Mouse (Mus musculus): Measurements from ENCODE around the gene Far1. TPM values are rescaled to one million over a fixed set of nuclear protein-coding genes. Genes with fewer than 3 reads are reported as not detected.

Far1 gene
- total RNA-seq, 2 experiments from 2014 or later = 115 to 122 TPM

GRCm38 (mm10) chr7:113513963-113514649 is 472 bp downstream of the Far1 start:
- H3K4me3 ChIP-seq = peak overlapping the region; percentile 82
- DNase-seq (ENCODE audit: low spot score in 2 of 2) = peak in 1 of 2 experiments; percentile 14
- H3K27ac ChIP-seq = peak overlapping the region; percentile 96
- TF ChIP-seq CTCF (conservative IDR thresholded peaks at IDR 0.05) = no peak

GRCm38 (mm10) chr7:113515831-113516230 is 2.2 kb downstream of the Far1 start:
- H3K4me3 ChIP-seq = no peak overlapping the region
- DNase-seq (ENCODE audit: low spot score in 2 of 2) = no peak
- no peak for TF ChIP-seq CTCF (conservative IDR thresholded peaks at IDR 0.05)
- no peak overlapping the region for H3K27ac ChIP-seq

DNA sequence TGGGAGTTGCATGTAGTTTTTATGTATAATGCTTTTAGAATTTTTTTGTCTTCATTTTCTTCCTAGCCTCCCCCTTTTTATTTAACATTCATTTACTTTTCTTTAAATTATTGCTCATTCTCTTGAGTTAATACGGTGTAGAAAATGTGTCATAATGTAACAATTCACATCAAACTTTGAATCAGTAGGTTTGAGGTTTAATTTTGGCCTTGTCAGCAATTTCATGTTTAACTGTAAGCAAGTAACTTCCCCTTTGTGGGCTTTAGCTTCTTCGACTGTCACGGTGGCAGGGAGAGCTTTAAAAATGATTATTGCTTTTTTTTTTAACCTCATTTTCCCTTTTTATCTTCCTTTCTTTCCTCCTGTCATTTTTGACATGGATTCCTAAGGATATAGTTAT is 4.8 kb downstream of the Far1 start:
- TF ChIP-seq CTCF (conservative IDR thresholded peaks at IDR 0.05) = no peak
- no peak for DNase-seq (ENCODE audit: low spot score in 2 of 2)
- Histone ChIP-seq H3K27ac (no peak overlapping the region), H3K4me3 (no peak overlapping the region)

DNA sequence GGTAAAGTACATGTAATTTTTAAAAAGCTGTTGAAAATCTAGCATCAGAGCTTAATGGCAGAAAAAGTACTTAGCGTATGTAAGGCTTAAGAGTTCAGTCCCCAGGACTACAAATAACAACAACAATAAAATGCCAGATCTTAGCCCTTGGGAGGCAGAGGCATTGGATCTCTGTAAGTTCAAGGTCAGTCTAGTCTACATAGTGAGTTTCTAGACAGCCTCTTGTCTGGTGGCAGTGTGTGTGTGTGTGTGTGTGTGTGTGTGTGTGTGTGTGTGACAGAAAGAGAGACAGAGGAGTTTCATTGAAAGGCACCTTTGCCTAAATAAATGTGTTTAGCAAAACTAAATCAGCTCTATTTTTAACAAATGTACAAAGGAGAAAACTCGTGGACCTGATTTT is 5.3 kb downstream of the Far1 start:
- TF ChIP-seq CTCF (conservative IDR thresholded peaks at IDR 0.05) = no peak
- Histone ChIP-seq H3K27ac (no peak overlapping the region), H3K4me3 (no peak overlapping the region)
- no peak for DNase-seq (ENCODE audit: low spot score in 2 of 2)

- Histone ChIP-seq H3K4me3 (no peak overlapping the region), H3K27ac (no peak overlapping the region)
- no peak for DNase-seq (ENCODE audit: low spot score in 2 of 2)
- TF ChIP-seq CTCF (conservative IDR thresholded peaks at IDR 0.05) = no peak
Measured at GRCm38 (mm10) chr7:113543158-113543557, 29.5 kb downstream of the Far1 start.

DNA sequence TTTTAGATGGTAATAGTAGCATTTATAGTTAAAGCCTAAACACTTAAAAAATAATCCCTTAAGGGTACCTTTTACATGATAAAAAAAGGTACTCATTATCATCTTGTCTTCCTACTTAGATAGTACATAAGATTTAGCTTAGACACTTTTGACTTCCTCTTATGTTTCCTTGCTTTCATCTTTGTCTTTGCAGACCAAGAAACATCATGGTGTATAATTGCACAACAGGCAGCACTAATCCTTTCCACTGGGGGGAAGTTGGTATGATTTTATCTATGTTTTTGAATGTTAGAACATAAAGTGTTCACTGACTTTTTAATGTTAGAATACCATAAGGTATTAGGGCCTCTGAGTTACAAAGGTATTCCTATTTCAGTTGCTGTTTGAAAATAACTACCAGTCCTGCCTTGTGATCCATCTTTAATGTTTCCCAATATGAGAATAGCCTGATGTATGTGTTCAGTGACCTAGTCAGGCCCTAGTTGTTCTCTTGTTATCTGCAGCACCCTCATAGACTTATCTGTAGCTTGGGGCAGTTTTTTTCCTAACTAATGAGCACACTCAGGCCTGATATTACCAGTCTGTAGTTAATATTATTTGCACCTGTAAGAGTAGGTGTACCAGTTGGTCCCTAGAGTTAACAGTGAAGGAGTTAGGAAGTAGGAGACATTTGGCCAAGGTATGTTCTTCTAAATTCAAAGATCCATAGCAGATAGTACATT is 38.3 kb downstream of the Far1 start:
- no peak for TF ChIP-seq CTCF (conservative IDR thresholded peaks at IDR 0.05)
- no peak overlapping the region for H3K4me3 ChIP-seq
- H3K27ac ChIP-seq = no peak overlapping the region
- DNase-seq (ENCODE audit: low spot score in 2 of 2) = no peak

- no peak overlapping the region for H3K4me3 ChIP-seq
- DNase-seq (ENCODE audit: low spot score in 2 of 2) = no peak
- H3K27ac ChIP-seq = no peak overlapping the region
- TF ChIP-seq CTCF (conservative IDR thresholded peaks at IDR 0.05) = no peak
Measured at GRCm38 (mm10) chr7:113552508-113552907, 38.9 kb downstream of the Far1 start.

DNA sequence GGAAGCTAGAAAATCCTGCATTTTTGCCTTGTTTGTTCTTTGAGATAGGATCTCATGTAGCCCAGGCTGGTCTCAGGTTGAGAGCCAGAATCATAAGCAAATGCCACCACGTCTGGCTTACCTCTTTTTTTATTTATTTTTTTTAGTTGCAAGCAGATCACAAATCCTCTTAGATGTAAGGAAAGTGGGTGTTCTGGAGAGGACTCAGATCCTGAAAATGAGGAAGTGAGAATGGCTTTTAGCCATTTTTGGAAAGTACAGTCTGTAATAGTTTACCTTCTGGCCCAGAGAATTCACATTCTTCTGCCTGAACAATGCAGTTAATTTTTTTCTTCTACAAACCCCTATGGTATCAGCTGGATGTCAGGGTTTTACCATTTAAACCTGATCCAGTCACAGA is 42.5 kb downstream of the Far1 start:
- no peak for DNase-seq (ENCODE audit: low spot score in 2 of 2)
- Histone ChIP-seq H3K27ac (no peak overlapping the region), H3K4me3 (no peak overlapping the region)
- no peak for TF ChIP-seq CTCF (conservative IDR thresholded peaks at IDR 0.05)

DNA sequence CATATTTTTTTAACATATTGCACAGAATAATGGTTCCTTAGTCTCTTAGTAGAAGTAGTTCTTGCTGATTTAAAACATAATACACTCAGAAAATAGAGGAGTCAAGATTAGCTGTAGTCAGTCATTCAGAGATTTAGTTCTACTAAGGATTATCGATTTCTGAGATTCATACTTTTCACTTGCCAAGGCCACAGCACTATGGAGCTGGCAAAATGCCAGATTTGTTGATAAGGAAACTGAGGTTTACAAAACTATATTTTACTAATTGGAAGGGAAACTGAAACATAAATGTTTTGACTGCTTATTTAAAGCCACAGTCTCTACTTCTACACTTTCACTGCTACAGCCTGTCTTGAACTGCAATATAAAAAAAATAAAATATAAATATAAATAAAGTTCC is 53.3 kb downstream of the Far1 start:
- no peak for TF ChIP-seq CTCF (conservative IDR thresholded peaks at IDR 0.05)
- Histone ChIP-seq H3K27ac (no peak overlapping the region), H3K4me3 (no peak overlapping the region)
- DNase-seq (ENCODE audit: low spot score in 2 of 2) = no peak

DNA sequence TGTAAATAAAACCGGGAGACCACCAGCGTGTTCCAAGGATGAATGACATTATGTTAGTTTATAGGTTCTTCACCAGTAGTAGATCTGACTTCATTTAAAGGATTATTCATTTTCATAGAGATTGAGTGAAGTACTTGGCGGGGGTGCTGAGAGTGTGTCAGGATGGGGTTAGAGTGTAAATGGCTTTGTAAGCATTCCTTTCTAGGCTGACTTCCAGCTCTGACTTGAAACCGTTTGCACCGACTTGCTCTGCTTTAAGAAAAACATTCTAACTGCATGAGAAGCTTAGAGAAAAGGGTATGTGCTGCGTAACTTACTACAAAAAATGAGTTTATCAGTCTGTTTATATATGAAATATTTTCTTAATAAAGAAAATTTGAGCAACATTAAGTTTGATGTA is 57.5 kb downstream of the Far1 start:
- Histone ChIP-seq H3K27ac (no peak overlapping the region), H3K4me3 (no peak overlapping the region)
- TF ChIP-seq CTCF (conservative IDR thresholded peaks at IDR 0.05) = no peak
- DNase-seq (ENCODE audit: low spot score in 2 of 2) = no peak

GRCm38 (mm10) chr7:113572741-113573140 is 59.1 kb downstream of the Far1 start:
- no peak overlapping the region for H3K4me3 ChIP-seq
- no peak overlapping the region for H3K27ac ChIP-seq
- DNase-seq (ENCODE audit: low spot score in 2 of 2) = no peak

DNA sequence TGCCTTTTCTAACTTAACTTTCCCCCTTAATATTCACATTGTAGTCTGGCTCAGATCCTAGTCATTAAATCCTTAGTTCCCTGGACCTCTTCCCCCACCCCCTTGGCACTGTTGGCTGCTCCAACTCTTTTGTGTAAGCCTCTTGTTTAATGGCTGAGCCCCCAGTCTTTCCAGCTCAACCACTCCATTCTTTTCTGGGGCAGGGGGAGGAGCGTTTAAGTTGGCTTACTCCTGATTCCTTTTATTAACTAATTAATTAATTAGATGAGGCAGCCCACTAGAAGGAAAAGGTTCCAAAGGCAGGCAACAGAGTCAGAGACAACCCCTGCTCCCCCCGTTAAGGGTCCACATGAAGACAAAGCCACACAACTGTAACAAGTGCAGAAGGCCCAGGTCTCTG is 68.5 kb downstream of the Far1 start:
- Histone ChIP-seq H3K4me3 (no peak overlapping the region), H3K27ac (no peak overlapping the region)
- DNase-seq (ENCODE audit: low spot score in 2 of 2) = no peak
- TF ChIP-seq CTCF (conservative IDR thresholded peaks at IDR 0.05) = no peak

More at GRCm38 (mm10) chr7:113572741-113573140, 59.1 kb downstream of the Far1 start:
- no peak for TF ChIP-seq CTCF (conservative IDR thresholded peaks at IDR 0.05)

DNA sequence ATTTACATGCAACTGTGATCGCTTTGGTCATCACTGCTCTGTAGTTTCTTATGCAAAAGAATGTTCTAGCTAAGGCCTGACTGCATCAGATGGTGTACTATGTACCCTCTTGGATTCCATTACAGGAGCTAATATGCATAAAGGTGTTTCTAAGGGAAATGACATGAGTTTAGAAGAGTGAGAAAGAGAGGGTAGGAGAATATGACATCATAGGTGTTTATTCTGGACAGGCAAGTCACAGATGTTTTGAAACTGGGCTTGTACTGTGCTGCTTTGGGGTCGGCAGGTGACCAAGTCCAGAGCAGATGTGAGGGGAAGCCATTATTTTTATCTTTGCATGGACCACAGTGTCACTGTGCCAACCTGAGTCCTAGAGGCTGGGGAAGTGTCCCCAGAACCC is 75.6 kb downstream of the Far1 start:
- H3K4me3 ChIP-seq = no peak overlapping the region
- DNase-seq (ENCODE audit: low spot score in 2 of 2) = no peak
- no peak overlapping the region for H3K27ac ChIP-seq
- no peak for TF ChIP-seq CTCF (conservative IDR thresholded peaks at IDR 0.05)

DNA sequence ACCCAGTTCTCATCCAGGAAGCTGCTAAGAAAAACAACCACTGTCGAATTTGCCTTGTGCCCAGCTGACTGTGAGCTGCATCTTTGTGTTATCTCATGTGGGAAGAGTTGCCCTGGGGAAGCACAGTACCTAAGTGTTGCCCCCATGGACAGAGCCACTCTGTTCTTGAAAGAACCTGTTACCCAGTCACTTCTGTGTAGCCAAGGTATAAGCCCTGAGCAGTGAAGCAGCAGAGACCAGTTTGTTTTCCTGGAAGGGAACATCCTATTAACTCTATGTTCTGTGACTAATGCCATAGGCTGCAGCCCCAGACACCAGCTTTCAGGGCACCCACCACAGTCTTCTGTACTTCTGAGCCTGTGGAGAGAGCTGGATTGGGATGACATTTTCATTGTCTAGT is 76.7 kb downstream of the Far1 start:
- Histone ChIP-seq H3K27ac (no peak overlapping the region), H3K4me3 (no peak overlapping the region)
- no peak for TF ChIP-seq CTCF (conservative IDR thresholded peaks at IDR 0.05)
- DNase-seq (ENCODE audit: low spot score in 2 of 2) = no peak
